Mouse (Mus musculus) limb, embryonic 10.5 days (tissue): Measurements from ENCODE around the gene Tnni1. TPM values are rescaled to one million over a fixed set of nuclear protein-coding genes. Genes with fewer than 3 reads are reported as not detected.

Experiments
- DNase-seq: peaks from one replicate; pipeline ENCODE4 v3.0.0-alpha.2; 2017; ENCODE audit warnings: low spot score
- H3K27ac ChIP-seq: fragments of 300-500 bp; sonication (generic); 2 replicates; pipeline ENCODE4 v1.5.1; 2016; ENCODE audit warnings: mild to moderate bottlenecking
- H3K27me3 ChIP-seq: fragments of 300-500 bp; sonication (generic); 2 replicates; pipeline ENCODE4 v1.6.1; 2016; ENCODE audit warnings: low read depth, mild to moderate bottlenecking; ENCODE audit not compliant: poor library complexity, severe bottlenecking
- H3K36me3 ChIP-seq: fragments of 300-500 bp; sonication (generic); 2 replicates; pipeline ENCODE4 v1.6.1; 2016; ENCODE audit warnings: mild to moderate bottlenecking, moderate library complexity
- H3K4me1 ChIP-seq: fragments of 300-500 bp; sonication (generic); 2 replicates; pipeline ENCODE4 v1.6.1; 2016
- H3K4me3 ChIP-seq: fragments of 300-500 bp; sonication (generic); 2 replicates; pipeline ENCODE4 v1.5.1; 2016; ENCODE audit warnings: mild to moderate bottlenecking, moderate library complexity
- H3K9me3 ChIP-seq: fragments of 300-500 bp; sonication (generic); replicated peaks from 2 replicates; pipeline ENCODE4 v1.6.1; 2016; ENCODE audit warnings: mild to moderate bottlenecking
- WGBS: fragments of 180-500 bp; shearing (Covaris S2); methylation state at CpG from one replicate; pipeline ENCODE4 v1.1.7; 2016; 5-methylcytosine and 5-hydroxymethylcytosine counted together
- polyA plus RNA-seq: library from polyadenylated mRNA; unstranded; fragments of >200 nt; fragmentation: Nextera tagmentation; extraction: Ambion mirVana; gene quantifications from 2 replicates; pipeline ENCODE4 v1.2.1, GENCODE M21; 2016

Gene Tnni1
- polyA plus RNA-seq, 1 experiment from 2014 or later, result 8.3 TPM

DNA sequence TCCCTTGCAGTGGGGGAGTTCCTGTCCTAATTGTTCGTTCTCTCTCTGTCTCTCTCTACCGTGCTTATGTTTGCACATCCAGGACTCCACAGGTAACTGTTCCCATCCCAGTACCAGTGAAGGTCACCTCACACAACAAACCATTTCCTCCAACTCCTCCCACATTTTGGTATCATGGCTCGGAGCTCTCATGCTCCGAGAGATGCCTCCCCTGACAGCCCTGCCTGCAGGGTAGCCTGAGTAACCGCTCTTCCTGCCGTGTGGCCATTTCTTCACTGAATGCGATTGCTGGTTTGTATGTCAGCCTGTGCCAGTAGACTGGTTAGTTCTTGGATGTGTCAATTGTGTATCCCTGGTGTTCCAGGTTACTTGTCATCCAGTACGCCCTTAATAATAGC lies 7.7 kb upstream of the Tnni1 start:
- H3K36me3 ChIP-seq, result peaks cover 13% of the 10 kb centered on the region
- 77% methylated on average over 8 of the region's 8 CpGs for WGBS
- peaks cover 44% of the 10 kb centered on the region for H3K4me1 ChIP-seq
- no peaks in the 10 kb centered on the region for H3K9me3 ChIP-seq
- 0 out of 2 replicates have a peak, but pooled peaks cover 12% of the 10 kb centered on the region for H3K27me3 ChIP-seq
- DNase-seq, result no peak
- H3K27ac ChIP-seq, result no peak overlapping the region
- H3K4me3 ChIP-seq, result no peak overlapping the region

- DNase-seq, result no peak
- Histone ChIP-seq H3K36me3 (no peaks in the 10 kb centered on the region), H3K4me3 (no peak overlapping the region)
Measured at GRCm38 (mm10) chr1:135776596-135776995, 2.6 kb upstream of the Tnni1 start.

DNA sequence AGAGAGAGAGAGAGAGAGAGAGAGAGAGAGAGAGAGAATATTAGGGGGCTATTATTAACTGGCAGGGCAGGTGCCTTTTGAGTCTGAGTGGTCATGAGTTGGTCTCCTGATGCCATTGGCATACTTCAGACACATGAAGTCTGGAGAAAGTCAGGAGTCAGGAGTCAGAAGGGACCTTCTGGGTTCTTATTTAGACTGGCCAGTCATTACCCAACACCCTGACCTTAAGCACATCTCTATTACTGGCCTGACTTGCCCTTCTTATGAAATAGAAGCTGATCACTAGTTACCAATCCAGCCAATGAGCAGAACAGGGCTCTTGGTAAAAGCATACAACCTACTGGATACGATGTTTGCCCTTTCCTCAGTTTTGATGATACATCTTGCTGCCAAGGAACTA lies 2.2 kb upstream of the Tnni1 start:
- WGBS, result 92% methylated on average over 1 of the region's 1 CpGs
- H3K27me3 ChIP-seq, result peaks cover 6% of the 10 kb centered on the region; the same call in 1 of the 2 replicates
- no peak overlapping the region for H3K4me3 ChIP-seq
- H3K9me3 ChIP-seq, result no peaks in the 10 kb centered on the region
- H3K36me3 ChIP-seq, result no peaks in the 10 kb centered on the region
- H3K27ac ChIP-seq, result no peak overlapping the region
- DNase-seq, result no peak
- H3K4me1 ChIP-seq, result peaks cover 35% of the 10 kb centered on the region

More at GRCm38 (mm10) chr1:135776596-135776995, 2.6 kb upstream of the Tnni1 start:
- Histone ChIP-seq H3K4me1 (peaks cover 35% of the 10 kb centered on the region), H3K27me3 (peaks cover 6% of the 10 kb centered on the region; the same call in 1 of the 2 replicates), H3K27ac (peak overlapping the region; percentile 7; the same call in 1 of the 2 replicates), H3K9me3 (no peaks in the 10 kb centered on the region)

GRCm38 (mm10) chr1:135780649-135781048 lies 1.4 kb downstream of the Tnni1 start:
- H3K36me3 ChIP-seq, result no peaks in the 10 kb centered on the region
- H3K27ac ChIP-seq, result peak overlapping the region; percentile 57; the same call in 1 of the 2 replicates
- no peak for DNase-seq
- 21% methylated on average over 4 of the region's 4 CpGs for WGBS
- peaks cover 6% of the 10 kb centered on the region; the same call in 1 of the 2 replicates for H3K27me3 ChIP-seq
- no peaks in the 10 kb centered on the region for H3K9me3 ChIP-seq
- peaks cover 35% of the 10 kb centered on the region for H3K4me1 ChIP-seq
- no peak overlapping the region for H3K4me3 ChIP-seq

DNA sequence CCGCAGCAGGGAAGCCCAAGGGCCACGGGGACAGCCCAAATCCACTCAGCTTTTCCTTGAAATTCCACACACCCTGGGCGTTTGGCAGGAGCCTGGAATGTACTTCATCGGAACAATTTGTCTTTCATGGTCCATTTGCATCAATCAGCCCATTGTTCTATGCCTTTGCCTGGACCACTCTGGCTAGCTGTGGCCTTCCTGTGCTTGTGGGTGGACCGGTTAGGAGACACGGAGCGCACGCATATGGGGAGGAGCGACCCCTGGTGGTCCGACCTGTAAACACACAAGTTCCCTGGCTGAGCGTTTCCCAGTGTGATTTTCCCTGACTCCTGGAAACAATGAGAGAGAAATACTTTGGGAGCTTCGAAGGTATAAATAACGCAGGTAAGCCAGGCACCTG lies 2.0 kb downstream of the Tnni1 start:
- peak; percentile 88 for DNase-seq
- Histone ChIP-seq H3K9me3 (no peaks in the 10 kb centered on the region), H3K27me3 (peaks cover 6% of the 10 kb centered on the region; the same call in 1 of the 2 replicates), H3K27ac (peak overlapping the region; percentile 57; the same call in 1 of the 2 replicates), H3K36me3 (no peaks in the 10 kb centered on the region), H3K4me1 (peaks cover 34% of the 10 kb centered on the region), H3K4me3 (no peak overlapping the region)
- WGBS, result 19% methylated on average over 13 of the region's 13 CpGs

DNA sequence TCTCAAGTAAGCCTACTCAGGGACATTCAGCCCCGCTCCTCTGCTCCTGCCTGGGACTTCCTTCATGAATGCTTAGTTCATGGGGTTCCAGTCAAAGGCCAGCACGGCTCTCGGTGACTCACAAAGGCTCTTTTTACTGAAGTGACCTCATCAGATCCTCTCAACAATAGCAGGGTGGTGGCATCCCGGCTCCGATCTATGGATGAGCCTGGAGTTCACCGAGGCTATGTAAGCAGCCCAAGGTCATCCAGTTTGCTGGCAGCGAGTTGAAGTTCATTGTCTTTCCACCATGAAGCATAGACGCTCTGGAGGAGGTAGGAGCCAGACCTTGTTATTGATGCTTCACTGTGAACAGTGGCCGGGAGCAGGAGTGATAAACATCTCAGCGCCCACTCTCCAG lies 3.6 kb downstream of the Tnni1 start:
- 74% methylated on average over 10 of the region's 10 CpGs for WGBS
- Histone ChIP-seq H3K4me3 (no peak overlapping the region), H3K27me3 (peaks cover 6% of the 10 kb centered on the region; the same call in 1 of the 2 replicates), H3K4me1 (peaks cover 29% of the 10 kb centered on the region), H3K27ac (no peak overlapping the region), H3K9me3 (no peaks in the 10 kb centered on the region), H3K36me3 (no peaks in the 10 kb centered on the region)
- no peak for DNase-seq

DNA sequence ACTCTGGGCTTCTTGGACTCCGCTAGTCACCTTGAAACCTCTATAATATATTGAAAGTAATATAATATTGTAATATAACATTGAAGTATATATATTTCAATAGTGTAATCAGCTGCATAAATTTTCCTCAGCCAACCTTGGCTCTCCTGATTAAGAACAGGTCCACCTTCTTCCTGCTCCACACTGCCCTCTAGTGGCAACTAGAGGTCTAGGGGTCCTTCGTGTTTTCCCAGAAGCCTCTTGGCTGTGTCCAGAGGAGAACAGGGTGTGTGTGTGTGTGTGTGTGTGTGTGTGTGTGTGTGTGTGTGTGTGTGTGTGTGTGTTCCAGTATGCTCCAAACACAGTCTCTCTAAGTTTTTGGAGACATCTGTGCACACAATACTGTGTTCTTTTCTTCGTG lies 8.6 kb downstream of the Tnni1 start:
- WGBS, result 49% methylated on average over 3 of the region's 3 CpGs
- no peaks in the 10 kb centered on the region for H3K9me3 ChIP-seq
- 0 out of 2 replicates have a peak, but pooled peaks cover 3% of the 10 kb centered on the region for H3K27me3 ChIP-seq
- H3K36me3 ChIP-seq, result no peaks in the 10 kb centered on the region
- DNase-seq, result peak; percentile 85
- peaks cover 13% of the 10 kb centered on the region for H3K4me1 ChIP-seq
- H3K4me3 ChIP-seq, result no peak overlapping the region
- H3K27ac ChIP-seq, result no peak overlapping the region

DNA sequence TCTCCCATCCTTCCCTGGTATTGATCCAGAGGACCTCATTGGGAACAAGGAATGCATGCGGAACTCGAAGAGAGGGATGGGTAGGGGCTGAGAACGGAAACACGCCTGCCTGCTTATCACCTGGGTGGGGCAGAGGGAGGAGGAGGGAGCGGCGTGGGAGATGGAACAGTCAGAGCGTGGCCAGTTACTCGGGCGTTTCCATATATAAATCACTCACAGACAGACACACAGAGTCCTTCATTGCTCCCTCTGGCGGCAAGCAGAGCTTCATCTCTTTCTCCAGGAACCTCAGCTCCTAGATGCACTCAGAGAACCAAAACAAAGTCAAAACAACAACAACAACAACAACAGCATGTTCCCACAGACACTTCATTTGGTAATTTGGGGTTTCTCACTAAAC lies 9.5 kb downstream of the Tnni1 start:
- Histone ChIP-seq H3K4me1 (peaks cover 21% of the 10 kb centered on the region), H3K4me3 (no peak overlapping the region), H3K36me3 (no peaks in the 10 kb centered on the region), H3K27ac (no peak overlapping the region), H3K9me3 (no peaks in the 10 kb centered on the region), H3K27me3 (0 out of 2 replicates have a peak, but pooled peaks cover 11% of the 10 kb centered on the region)
- DNase-seq, result no peak
- WGBS, result 23% methylated on average over 10 of the region's 10 CpGs

GRCm38 (mm10) chr1:135789815-135790214 lies 10.6 kb downstream of the Tnni1 start:
- peak; percentile 90 for DNase-seq
- Histone ChIP-seq H3K36me3 (no peaks in the 10 kb centered on the region), H3K27ac (no peak overlapping the region), H3K9me3 (no peaks in the 10 kb centered on the region), H3K27me3 (peaks cover 22% of the 10 kb centered on the region), H3K4me3 (no peak overlapping the region), H3K4me1 (peaks cover 32% of the 10 kb centered on the region)
- WGBS, result 10% methylated on average over 5 of the region's 5 CpGs

DNA sequence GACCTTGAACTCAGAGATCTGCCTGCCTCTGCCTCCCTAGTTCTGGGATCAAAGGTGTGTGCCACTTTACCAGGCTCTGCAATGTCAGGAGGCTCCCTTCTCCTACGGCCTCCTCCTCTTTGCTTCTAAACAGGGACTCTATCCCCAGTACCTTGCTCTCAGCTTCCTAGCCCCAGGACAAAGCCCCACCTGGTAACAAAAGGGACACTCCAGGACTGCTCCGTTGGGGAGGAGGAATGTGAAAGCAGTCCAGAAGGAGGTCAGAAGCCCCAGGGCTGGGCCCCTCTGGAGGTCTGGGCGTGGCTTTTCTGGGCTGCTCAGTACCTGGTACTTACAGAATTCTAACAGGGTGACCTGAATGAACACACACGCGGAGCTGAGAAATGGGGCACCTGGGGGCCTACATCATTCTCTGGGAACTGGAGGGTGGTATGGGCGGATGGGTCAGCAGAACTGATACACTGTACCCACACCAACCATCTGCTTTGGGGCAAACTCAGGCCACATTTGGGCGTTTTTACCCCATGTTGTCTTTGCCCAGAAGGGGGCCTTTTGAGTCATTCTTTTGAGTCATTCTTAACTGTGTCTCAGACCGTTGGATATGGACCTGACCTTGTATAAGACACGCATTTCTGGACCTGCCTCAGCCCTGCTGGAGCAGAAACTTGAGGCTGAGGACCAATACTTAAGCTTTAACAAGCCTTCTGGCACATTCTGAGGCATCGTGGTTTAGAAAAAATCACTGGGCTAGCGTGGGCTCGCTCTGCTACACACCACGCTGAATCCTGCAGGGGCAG lies 13.1 kb downstream of the Tnni1 start:
- H3K4me1 ChIP-seq, result peaks cover 36% of the 10 kb centered on the region
- H3K4me3 ChIP-seq, result no peak overlapping the region
- no peaks in the 10 kb centered on the region for H3K36me3 ChIP-seq
- no peaks in the 10 kb centered on the region for H3K9me3 ChIP-seq
- H3K27me3 ChIP-seq, result peaks cover 36% of the 10 kb centered on the region
- no peak overlapping the region for H3K27ac ChIP-seq
- 69% methylated on average over 13 of the region's 13 CpGs for WGBS
- DNase-seq, result no peak

- peak overlapping the region; percentile 32 for H3K27ac ChIP-seq
- DNase-seq, result peak; percentile 58
Measured at GRCm38 (mm10) chr1:135793370-135794215, 14.4 kb downstream of the Tnni1 start.

DNA sequence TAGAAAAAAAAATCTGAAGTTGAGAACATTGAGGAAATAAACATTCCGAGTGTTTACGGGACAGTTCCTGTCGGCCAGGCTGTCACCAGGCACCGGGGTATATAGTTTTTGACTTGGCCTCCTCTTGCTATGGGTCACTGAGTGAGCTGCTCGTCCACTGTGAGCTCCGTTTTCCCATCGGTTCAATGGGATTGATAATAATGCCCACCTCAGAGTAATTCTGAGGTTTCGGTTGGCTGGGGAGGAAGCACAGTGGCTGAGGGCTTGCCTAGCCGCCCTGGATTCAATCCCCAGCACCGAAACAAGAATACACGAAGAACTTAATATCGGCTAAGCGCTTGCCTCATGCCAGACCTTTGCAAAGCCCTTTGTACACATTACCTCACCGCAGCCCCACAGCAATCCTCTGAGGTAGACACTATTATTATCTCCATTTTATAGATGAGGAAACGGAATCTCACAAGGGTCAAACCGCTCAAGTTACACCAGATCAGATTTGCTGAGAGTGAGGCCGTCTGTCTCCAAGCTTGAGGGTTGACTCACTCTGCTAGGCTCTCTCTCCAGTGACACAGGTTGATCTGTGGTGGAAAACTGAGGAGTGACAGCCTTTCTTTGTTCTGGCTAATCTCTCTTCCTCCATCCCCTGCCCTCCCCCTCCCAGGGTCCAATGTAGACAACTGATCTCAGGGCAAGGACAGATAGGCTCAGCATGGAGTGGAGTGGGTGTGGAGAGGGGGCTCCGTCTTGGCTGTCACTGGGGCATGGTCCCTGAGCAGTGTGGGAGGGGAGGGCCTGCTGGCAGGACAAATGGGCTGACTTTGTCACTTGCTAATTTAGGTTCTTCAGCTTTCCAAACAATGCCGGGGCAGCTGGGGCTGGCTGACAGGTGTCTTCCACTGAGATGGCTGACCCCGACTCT lies 15.2 kb downstream of the Tnni1 start:
- Histone ChIP-seq H3K9me3 (no peaks in the 10 kb centered on the region), H3K4me1 (peaks cover 39% of the 10 kb centered on the region), H3K36me3 (no peaks in the 10 kb centered on the region), H3K27me3 (peaks cover 36% of the 10 kb centered on the region), H3K27ac (peak overlapping the region; percentile 40), H3K4me3 (peak overlapping the region; percentile 39)
- DNase-seq, result no peak
- 37% methylated on average over 20 of the region's 20 CpGs for WGBS

More at GRCm38 (mm10) chr1:135793370-135794215, 14.4 kb downstream of the Tnni1 start:
- Histone ChIP-seq H3K27me3 (peaks cover 36% of the 10 kb centered on the region), H3K9me3 (no peaks in the 10 kb centered on the region), H3K36me3 (no peaks in the 10 kb centered on the region), H3K4me3 (peak overlapping the region; percentile 39), H3K4me1 (peaks cover 34% of the 10 kb centered on the region)
- WGBS, result 9% methylated on average over 27 of the region's 27 CpGs
